Mouse (Mus musculus) neural tube, embryonic 12.5 days (tissue): ENCODE results near the gene Phip. TPM values are rescaled to one million over a fixed set of nuclear protein-coding genes. Genes with fewer than 3 reads are reported as not detected.

Experiments
- ATAC-seq: fragments of 200-750 bp; cut with Nextera tagmentation; 2 replicates; pipeline ENCODE4 v1.8.0; 2017; ENCODE audit warnings: low read depth, mild to moderate bottlenecking, moderate TSS enrichment, moderate library complexity; ENCODE audit not compliant: low FRiP score
- H3K27ac ChIP-seq: fragments of 300-500 bp; sonication (generic); 2 replicates; pipeline ENCODE4 v1.5.1; 2016
- H3K27me3 ChIP-seq: fragments of 300-500 bp; sonication (generic); replicated peaks from 2 replicates; pipeline ENCODE4 v1.6.1; 2016; ENCODE audit warnings: mild to moderate bottlenecking
- H3K36me3 ChIP-seq: fragments of 300-500 bp; sonication (generic); 2 replicates; pipeline ENCODE4 v1.6.1; 2016; ENCODE audit warnings: mild to moderate bottlenecking
- H3K4me1 ChIP-seq: fragments of 300-500 bp; sonication (generic); 2 replicates; pipeline ENCODE4 v1.6.1; 2016
- H3K4me2 ChIP-seq: fragments of 300-500 bp; sonication (generic); replicated peaks from 2 replicates; pipeline ENCODE4 v1.6.1; 2016; ENCODE audit warnings: mild to moderate bottlenecking
- H3K4me3 ChIP-seq: fragments of 300-500 bp; sonication (generic); 2 replicates; pipeline ENCODE4 v1.5.1; 2016
- H3K9ac ChIP-seq: fragments of 300-500 bp; sonication (generic); 2 replicates; pipeline ENCODE4 v1.6.1; 2016; ENCODE audit warnings: mild to moderate bottlenecking
- H3K9me3 ChIP-seq: fragments of 300-500 bp; sonication (generic); 2 replicates; pipeline ENCODE4 v1.6.1; 2016; ENCODE audit warnings: mild to moderate bottlenecking
- WGBS: fragments of 180-500 bp; shearing (Covaris S2); methylation state at CpG from one replicate; pipeline ENCODE4 v1.1.7; 2016; 5-methylcytosine and 5-hydroxymethylcytosine counted together
- polyA plus RNA-seq: library from polyadenylated mRNA; unstranded; fragments of >200 nt; fragmentation: Nextera tagmentation; extraction: Ambion mirVana; gene quantifications from 2 replicates; pipeline ENCODE4 v1.2.1, GENCODE M21; 2016

Phip gene
- polyA plus RNA-seq, 1 experiment from 2014 or later = 127 TPM

GRCm38 (mm10) chr9:82861316-82861715 is 114.0 kb downstream of the Phip start:
- H3K9me3 ChIP-seq = no peaks in the 10 kb centered on the region
- no peak for ATAC-seq
- H3K4me3 ChIP-seq = no peak overlapping the region
- 87% methylated on average over 4 of the region's 4 CpGs for WGBS
- no peak overlapping the region for H3K9ac ChIP-seq
- H3K27ac ChIP-seq = no peak overlapping the region
- H3K36me3 ChIP-seq = no peaks in the 10 kb centered on the region
- no peaks in the 10 kb centered on the region for H3K27me3 ChIP-seq
- no peak overlapping the region for H3K4me2 ChIP-seq
- H3K4me1 ChIP-seq = no peaks in the 10 kb centered on the region

- no peak overlapping the region for H3K27ac ChIP-seq
- no peak for ATAC-seq
- no peak overlapping the region for H3K4me3 ChIP-seq
- H3K4me1 ChIP-seq = no peaks in the 10 kb centered on the region
- H3K9ac ChIP-seq = no peak overlapping the region
- H3K36me3 ChIP-seq = no peaks in the 10 kb centered on the region
- H3K27me3 ChIP-seq = no peaks in the 10 kb centered on the region
- no peak overlapping the region for H3K4me2 ChIP-seq
- no peaks in the 10 kb centered on the region for H3K9me3 ChIP-seq
- WGBS = 92% methylated on average over 2 of the region's 2 CpGs
Observed at GRCm38 (mm10) chr9:82860805-82861204, 114.5 kb downstream of the Phip start.

GRCm38 (mm10) chr9:82856241-82856640 is 119.1 kb downstream of the Phip start:
- H3K36me3 ChIP-seq = no peaks in the 10 kb centered on the region
- no peaks in the 10 kb centered on the region; the same call in 1 of the 2 replicates for H3K4me1 ChIP-seq
- H3K27ac ChIP-seq = no peak overlapping the region
- H3K9me3 ChIP-seq = no peaks in the 10 kb centered on the region
- no peak overlapping the region for H3K4me2 ChIP-seq
- ATAC-seq = no peak
- WGBS = 89% methylated on average over 4 of the region's 4 CpGs
- no peak overlapping the region for H3K9ac ChIP-seq
- no peak overlapping the region for H3K4me3 ChIP-seq
- H3K27me3 ChIP-seq = no peaks in the 10 kb centered on the region

GRCm38 (mm10) chr9:82854973-82855614 is 120.2 kb downstream of the Phip start:
- no peak overlapping the region for H3K4me3 ChIP-seq
- H3K27me3 ChIP-seq = no peaks in the 10 kb centered on the region
- ATAC-seq = 0 out of 2 replicates have a peak, but pooled peaks have one; percentile 43
- H3K4me1 ChIP-seq = no peaks in the 10 kb centered on the region; the same call in 1 of the 2 replicates
- H3K36me3 ChIP-seq = no peaks in the 10 kb centered on the region
- H3K9ac ChIP-seq = no peak overlapping the region
- H3K4me2 ChIP-seq = no peak overlapping the region
- no peaks in the 10 kb centered on the region for H3K9me3 ChIP-seq
- WGBS = 31% methylated on average over 3 of the region's 3 CpGs
- H3K27ac ChIP-seq = no peak overlapping the region

GRCm38 (mm10) chr9:82854040-82854439 is 121.3 kb downstream of the Phip start:
- no peaks in the 10 kb centered on the region for H3K27me3 ChIP-seq
- ATAC-seq = peak; percentile 54; the same call in 1 of the 2 replicates
- H3K4me2 ChIP-seq = no peak overlapping the region
- no peaks in the 10 kb centered on the region for H3K36me3 ChIP-seq
- 57% methylated on average over 2 of the region's 2 CpGs for WGBS
- H3K9ac ChIP-seq = no peak overlapping the region
- H3K27ac ChIP-seq = no peak overlapping the region
- H3K4me1 ChIP-seq = no peaks in the 10 kb centered on the region; the same call in 1 of the 2 replicates
- no peak overlapping the region for H3K4me3 ChIP-seq
- H3K9me3 ChIP-seq = no peaks in the 10 kb centered on the region

- H3K27ac ChIP-seq = no peak overlapping the region
- 92% methylated on average over 4 of the region's 4 CpGs for WGBS
- H3K4me3 ChIP-seq = no peak overlapping the region
- H3K9ac ChIP-seq = no peak overlapping the region
- H3K4me1 ChIP-seq = no peaks in the 10 kb centered on the region
- peaks cover 20% of the 10 kb centered on the region for H3K36me3 ChIP-seq
- no peaks in the 10 kb centered on the region for H3K27me3 ChIP-seq
- H3K4me2 ChIP-seq = no peak overlapping the region
- H3K9me3 ChIP-seq = no peaks in the 10 kb centered on the region
- ATAC-seq = no peak
Observed at GRCm38 (mm10) chr9:82842671-82843070, 132.6 kb downstream of the Phip start.

GRCm38 (mm10) chr9:82835921-82836320 is 139.4 kb downstream of the Phip start:
- H3K4me2 ChIP-seq = no peak overlapping the region
- no peak overlapping the region for H3K9ac ChIP-seq
- no peak for ATAC-seq
- no peaks in the 10 kb centered on the region for H3K9me3 ChIP-seq
- no peak overlapping the region for H3K27ac ChIP-seq
- WGBS = 60% methylated on average over 6 of the region's 6 CpGs
- H3K36me3 ChIP-seq = peaks cover 9% of the 10 kb centered on the region; the same call in 1 of the 2 replicates
- H3K4me3 ChIP-seq = no peak overlapping the region
- no peaks in the 10 kb centered on the region for H3K27me3 ChIP-seq
- 0 out of 2 replicates have a peak, but pooled peaks cover 4% of the 10 kb centered on the region for H3K4me1 ChIP-seq

GRCm38 (mm10) chr9:82831891-82832290 is 143.4 kb downstream of the Phip start:
- Histone ChIP-seq H3K4me2 (no peak overlapping the region), H3K9ac (no peak overlapping the region), H3K27me3 (no peaks in the 10 kb centered on the region), H3K9me3 (no peaks in the 10 kb centered on the region), H3K4me1 (peaks cover 9% of the 10 kb centered on the region; the same call in 1 of the 2 replicates), H3K4me3 (no peak overlapping the region), H3K36me3 (no peaks in the 10 kb centered on the region), H3K27ac (no peak overlapping the region)
- 72% methylated on average over 4 of the region's 4 CpGs for WGBS
- no peak for ATAC-seq

- peak; percentile 97 for ATAC-seq
- Histone ChIP-seq H3K36me3 (peaks cover 3% of the 10 kb centered on the region; the same call in 1 of the 2 replicates), H3K9ac (peak overlapping the region; percentile 85), H3K4me2 (peak overlapping the region; percentile 65), H3K9me3 (no peaks in the 10 kb centered on the region), H3K27ac (peak overlapping the region; percentile 84), H3K4me3 (peak overlapping the region; percentile 78), H3K4me1 (peaks cover 5% of the 10 kb centered on the region; the same call in 1 of the 2 replicates), H3K27me3 (no peaks in the 10 kb centered on the region)
- WGBS = 1% methylated on average over 65 of the region's 65 CpGs
Observed at GRCm38 (mm10) chr9:82829693-82830430, 145.5 kb downstream of the Phip start.

- WGBS = 14% methylated on average over 20 of the region's 20 CpGs
- H3K9ac ChIP-seq = peak within 1 kb of the TSS; percentile 85
- no peaks in the 10 kb centered on the region for H3K27me3 ChIP-seq
- peak within 1 kb of the TSS; percentile 65 for H3K4me2 ChIP-seq
- peak within 1 kb of the TSS; percentile 78 for H3K4me3 ChIP-seq
- H3K9me3 ChIP-seq = no peaks in the 10 kb centered on the region
- peaks cover 5% of the 10 kb centered on the region; the same call in 1 of the 2 replicates for H3K4me1 ChIP-seq
- H3K27ac ChIP-seq = peak within 1 kb of the TSS; percentile 84
- ATAC-seq = peak; percentile 34
- peaks cover 3% of the 10 kb centered on the region; the same call in 1 of the 2 replicates for H3K36me3 ChIP-seq
Observed at GRCm38 (mm10) chr9:82829007-82829689, 146.2 kb downstream of the Phip start, which contains the start of gene Irak1bp1. TSS of gene Irak1bp1 (plus strand) at chr9:82829540.

GRCm38 (mm10) chr9:82826426-82826825 is 148.9 kb downstream of the Phip start:
- Histone ChIP-seq H3K27me3 (no peaks in the 10 kb centered on the region), H3K9ac (no peak overlapping the region), H3K4me3 (no peak overlapping the region), H3K36me3 (peaks cover 3% of the 10 kb centered on the region; the same call in 1 of the 2 replicates), H3K27ac (no peak overlapping the region), H3K4me2 (no peak overlapping the region), H3K4me1 (peaks cover 5% of the 10 kb centered on the region; the same call in 1 of the 2 replicates), H3K9me3 (no peaks in the 10 kb centered on the region)
- ATAC-seq = no peak
- WGBS = 92% methylated on average over 6 of the region's 6 CpGs
